Mouse (Mus musculus): ENCODE data around the gene Myt1l.

Gene Myt1l

GRCm38 (mm10) chr12:29655673-29656072 lies 127.5 kb downstream of the Myt1l start:
- DNase-seq (ENCODE audit: low spot score in 2 of 2), result no peak

GRCm38 (mm10) chr12:29657061-29657460 lies 128.9 kb downstream of the Myt1l start:
- DNase-seq (ENCODE audit: low spot score in 2 of 2), result no peak

- DNase-seq (ENCODE audit: low spot score in 2 of 2), result no peak
Observed at GRCm38 (mm10) chr12:29657870-29658269, 129.7 kb downstream of the Myt1l start.

GRCm38 (mm10) chr12:29671984-29672383 lies 143.8 kb downstream of the Myt1l start:
- no peak for DNase-seq (ENCODE audit: low spot score in 2 of 2)

GRCm38 (mm10) chr12:29675594-29676362 lies 147.6 kb downstream of the Myt1l start:
- no peak for DNase-seq (ENCODE audit: low spot score in 2 of 2)

GRCm38 (mm10) chr12:29682384-29682783 lies 154.2 kb downstream of the Myt1l start:
- DNase-seq (ENCODE audit: low spot score in 2 of 2), result no peak

GRCm38 (mm10) chr12:29682946-29683345 lies 154.8 kb downstream of the Myt1l start:
- no peak for DNase-seq (ENCODE audit: low spot score in 2 of 2)

- DNase-seq (ENCODE audit: low spot score in 2 of 2), result no peak
Observed at GRCm38 (mm10) chr12:29686241-29686640, 158.1 kb downstream of the Myt1l start.

- no peak for DNase-seq (ENCODE audit: low spot score in 2 of 2)
Observed at GRCm38 (mm10) chr12:29691566-29691965, 163.4 kb downstream of the Myt1l start.

GRCm38 (mm10) chr12:29695194-29695593 lies 167.0 kb downstream of the Myt1l start:
- no peak for DNase-seq (ENCODE audit: low spot score in 2 of 2)

GRCm38 (mm10) chr12:29697526-29698500 lies 169.6 kb downstream of the Myt1l start:
- DNase-seq (ENCODE audit: low spot score in 2 of 2), result no peak

GRCm38 (mm10) chr12:29698541-29698940 lies 170.4 kb downstream of the Myt1l start:
- DNase-seq (ENCODE audit: low spot score in 2 of 2), result no peak

GRCm38 (mm10) chr12:29698976-29699375 lies 170.8 kb downstream of the Myt1l start:
- DNase-seq (ENCODE audit: low spot score in 2 of 2), result no peak

GRCm38 (mm10) chr12:29699386-29699785 lies 171.2 kb downstream of the Myt1l start:
- no peak for DNase-seq (ENCODE audit: low spot score in 2 of 2)

- DNase-seq (ENCODE audit: low spot score in 2 of 2), result no peak
Observed at GRCm38 (mm10) chr12:29700026-29700425, 171.8 kb downstream of the Myt1l start.

- no peak for DNase-seq (ENCODE audit: low spot score in 2 of 2)
Observed at GRCm38 (mm10) chr12:29701076-29701475, 172.9 kb downstream of the Myt1l start.

- no peak for DNase-seq (ENCODE audit: low spot score in 2 of 2)
Observed at GRCm38 (mm10) chr12:29701731-29702316, 173.6 kb downstream of the Myt1l start.

- DNase-seq (ENCODE audit: low spot score in 2 of 2), result no peak
Observed at GRCm38 (mm10) chr12:29702626-29703025, 174.4 kb downstream of the Myt1l start.

GRCm38 (mm10) chr12:29703541-29703940 lies 175.4 kb downstream of the Myt1l start:
- no peak for DNase-seq (ENCODE audit: low spot score in 2 of 2)

GRCm38 (mm10) chr12:29707094-29707493 lies 178.9 kb downstream of the Myt1l start:
- DNase-seq (ENCODE audit: low spot score in 2 of 2), result no peak

- no peak for DNase-seq (ENCODE audit: low spot score in 2 of 2)
Observed at GRCm38 (mm10) chr12:29708166-29708565, 180.0 kb downstream of the Myt1l start.
